Mouse (Mus musculus) G1E (cell line): Measurements from ENCODE around the gene Fezf2.

Experiments used
- GATA1 ChIP-seq: IDR thresholded peaks from 2 replicates; pipeline ENCODE4 v1.6.1; 2012; ENCODE audit warnings: borderline replicate concordance, low read length, inconsistent platforms, mixed read lengths
- TAL1 ChIP-seq: conservative IDR thresholded peaks from 2 replicates; pipeline ENCODE4 v1.6.1; 2012; ENCODE audit warnings: low read depth, low read length, inconsistent platforms, mixed read lengths

DNA sequence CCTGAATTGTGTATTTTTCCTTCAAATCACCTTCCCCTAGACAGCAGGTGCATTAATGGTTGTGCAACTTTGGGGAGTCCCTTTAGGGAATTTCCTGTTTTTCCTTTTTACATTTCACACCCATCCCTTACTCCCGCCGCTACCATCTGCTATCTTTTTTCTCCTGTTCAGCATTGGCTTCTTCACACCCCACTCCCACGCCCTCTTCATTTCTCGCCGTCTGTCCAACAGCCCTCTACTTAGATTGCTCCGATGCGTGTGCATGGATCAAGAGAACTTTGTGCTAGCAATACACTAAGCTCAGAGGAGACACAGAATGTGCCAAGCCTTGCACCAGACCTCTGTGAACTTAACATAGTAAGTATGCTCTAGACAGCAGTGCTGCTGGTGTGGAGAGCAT is 51.6 kb downstream of the Fezf2 start:
- no peak for TF ChIP-seq GATA1
- TF ChIP-seq TAL1: no peak
